Mouse (Mus musculus): ENCODE measurements at regions not wholly inside any gene's neighbourhood (a gene's known extent, or its start where the extent isn't known, plus 50 kb on each side); places are given as distances from the start of the nearest gene placed in this dataset.

GRCm38 (mm10) chr9:88244492-88244891 is 82.5 kb upstream of the Nt5e start:
- TF ChIP-seq POLR2A (IDR thresholded peaks at IDR 0.05; ENCODE audit: low read depth, low read length), result no peak
- no peak for TF ChIP-seq CTCF (IDR thresholded peaks at IDR 0.05; ENCODE audit: extremely low read depth, insufficient read length, insufficient replicate concordance, low read depth, low read length)

All from small intestine, adult 2 months (tissue).